Mouse (Mus musculus) limb, embryonic 13.5 days (tissue): Measurements from ENCODE around the gene Zmiz1. TPM values are rescaled to one million over a fixed set of nuclear protein-coding genes. Genes with fewer than 3 reads are reported as not detected.
A peak's percentile ranks its signal among the peaks of the same experiment; 100 is the strongest.

Source experiments
- ATAC-seq: fragments of 200-750 bp; cut with Nextera tagmentation; 2 replicates; pipeline ENCODE4 v1.8.0; 2017; ENCODE audit warnings: low read depth, moderate number of reproducible peaks, moderate TSS enrichment; ENCODE audit not compliant: low FRiP score
- H3K27ac ChIP-seq: fragments of 300-500 bp; sonication (generic); 2 replicates; pipeline ENCODE4 v1.5.1; 2015; ENCODE audit warnings: inconsistent platforms, mild to moderate bottlenecking, moderate library complexity
- H3K27me3 ChIP-seq: fragments of 300-500 bp; sonication (generic); 2 replicates; pipeline ENCODE4 v1.6.1; 2015; ENCODE audit warnings: mild to moderate bottlenecking, inconsistent platforms
- H3K36me3 ChIP-seq: fragments of 300-500 bp; sonication (generic); 2 replicates; pipeline ENCODE4 v1.6.1; 2015; ENCODE audit warnings: inconsistent platforms, mild to moderate bottlenecking, moderate library complexity
- H3K4me1 ChIP-seq: fragments of 300-500 bp; sonication (generic); 2 replicates; pipeline ENCODE4 v1.6.1; 2015; ENCODE audit warnings: inconsistent platforms
- H3K4me2 ChIP-seq: fragments of 300-500 bp; sonication (generic); replicated peaks from 2 replicates; pipeline ENCODE4 v1.6.1; 2015; ENCODE audit warnings: inconsistent platforms, mild to moderate bottlenecking, moderate library complexity
- H3K4me3 ChIP-seq: fragments of 300-500 bp; sonication (generic); 2 replicates; pipeline ENCODE4 v1.5.1; 2015; ENCODE audit warnings: moderate library complexity, mild to moderate bottlenecking, inconsistent platforms
- H3K9ac ChIP-seq: fragments of 300-500 bp; sonication (generic); 2 replicates; pipeline ENCODE4 v1.6.1; 2015; ENCODE audit warnings: mild to moderate bottlenecking, inconsistent platforms
- H3K9me3 ChIP-seq: fragments of 300-500 bp; sonication (generic); 2 replicates; pipeline ENCODE4 v1.6.1; 2016; ENCODE audit warnings: inconsistent platforms
- WGBS: fragments of 180-500 bp; shearing (Covaris S2); methylation state at CpG from one replicate; pipeline ENCODE4 v1.1.7; 2015; 5-methylcytosine and 5-hydroxymethylcytosine counted together
- polyA plus RNA-seq: library from polyadenylated mRNA; unstranded; fragments of >200 nt; fragmentation: Nextera tagmentation; extraction: Ambion mirVana; gene quantifications from 2 replicates; pipeline ENCODE4 v1.2.1, GENCODE M21; 2015

Gene Zmiz1
- polyA plus RNA-seq, 1 experiment from 2014 or later: 68.6 TPM

- Histone ChIP-seq H3K27me3 (no peaks in the 10 kb centered on the region), H3K9me3 (no peaks in the 10 kb centered on the region), H3K36me3 (peaks cover 78% of the 10 kb centered on the region), H3K4me2 (no peak overlapping the region), H3K27ac (no peak overlapping the region), H3K4me3 (no peak overlapping the region), H3K4me1 (peaks cover 66% of the 10 kb centered on the region), H3K9ac (no peak overlapping the region)
- WGBS: 90% methylated on average over 6 of the region's 6 CpGs
- ATAC-seq: no peak
Measured at GRCm38 (mm10) chr14:25598960-25599359, 140.0 kb downstream of the Zmiz1 start.

- H3K9ac ChIP-seq: no peak overlapping the region
- peaks cover 66% of the 10 kb centered on the region for H3K4me1 ChIP-seq
- H3K9me3 ChIP-seq: no peaks in the 10 kb centered on the region
Measured at GRCm38 (mm10) chr14:25599934-25600333, 140.9 kb downstream of the Zmiz1 start.

GRCm38 (mm10) chr14:25600358-25600757 lies 141.4 kb downstream of the Zmiz1 start:
- ATAC-seq: no peak
- Histone ChIP-seq H3K4me3 (no peak overlapping the region), H3K9ac (no peak overlapping the region), H3K27me3 (no peaks in the 10 kb centered on the region), H3K4me2 (no peak overlapping the region), H3K4me1 (peaks cover 66% of the 10 kb centered on the region), H3K36me3 (peaks cover 71% of the 10 kb centered on the region), H3K9me3 (no peaks in the 10 kb centered on the region), H3K27ac (peak overlapping the region; percentile 22)
- WGBS: 74% methylated on average over 7 of the region's 7 CpGs

More at GRCm38 (mm10) chr14:25599934-25600333, 140.9 kb downstream of the Zmiz1 start:
- Histone ChIP-seq H3K4me2 (no peak overlapping the region), H3K27ac (peak overlapping the region; percentile 22), H3K27me3 (no peaks in the 10 kb centered on the region), H3K36me3 (peaks cover 71% of the 10 kb centered on the region), H3K4me3 (no peak overlapping the region)
- no peak for ATAC-seq
- 58% methylated on average over 12 of the region's 12 CpGs for WGBS

- no peak overlapping the region for H3K4me2 ChIP-seq
- H3K9me3 ChIP-seq: no peaks in the 10 kb centered on the region
- H3K4me3 ChIP-seq: no peak overlapping the region
- peaks cover 67% of the 10 kb centered on the region for H3K36me3 ChIP-seq
- ATAC-seq: no peak
- peak overlapping the region; percentile 52; the same call in 1 of the 2 replicates for H3K27ac ChIP-seq
- H3K4me1 ChIP-seq: peaks cover 72% of the 10 kb centered on the region
- H3K9ac ChIP-seq: peak overlapping the region; percentile 51
- no peaks in the 10 kb centered on the region for H3K27me3 ChIP-seq
- WGBS: 30% methylated on average over 2 of the region's 2 CpGs
Measured at GRCm38 (mm10) chr14:25600951-25601350, 142.0 kb downstream of the Zmiz1 start.

- 0 out of 2 replicates have a peak overlapping the region, but pooled peaks have one; percentile 28 for H3K27ac ChIP-seq
- ATAC-seq: no peak
- H3K4me2 ChIP-seq: no peak overlapping the region
- no peaks in the 10 kb centered on the region for H3K9me3 ChIP-seq
- no peak overlapping the region for H3K9ac ChIP-seq
- peaks cover 83% of the 10 kb centered on the region for H3K4me1 ChIP-seq
- H3K36me3 ChIP-seq: peaks cover 56% of the 10 kb centered on the region
- no peak overlapping the region for H3K4me3 ChIP-seq
- H3K27me3 ChIP-seq: no peaks in the 10 kb centered on the region
- WGBS: 80% methylated on average over 2 of the region's 2 CpGs
Measured at GRCm38 (mm10) chr14:25602018-25602417, 143.0 kb downstream of the Zmiz1 start.

- H3K27ac ChIP-seq: peak overlapping the region; percentile 22; the same call in 1 of the 2 replicates
- no peak overlapping the region for H3K9ac ChIP-seq
- no peak for ATAC-seq
Measured at GRCm38 (mm10) chr14:25604395-25605142, 145.6 kb downstream of the Zmiz1 start.

GRCm38 (mm10) chr14:25606372-25607140 lies 147.6 kb downstream of the Zmiz1 start:
- WGBS: 1% methylated on average over 29 of the region's 31 CpGs
- ATAC-seq: peak; percentile 26
- peak overlapping the region; percentile 90 for H3K27ac ChIP-seq
- H3K4me1 ChIP-seq: peaks cover 91% of the 10 kb centered on the region
- H3K9ac ChIP-seq: peak overlapping the region; percentile 91
- peak overlapping the region; percentile 97 for H3K4me2 ChIP-seq
- peaks cover 24% of the 10 kb centered on the region for H3K36me3 ChIP-seq
- no peaks in the 10 kb centered on the region for H3K9me3 ChIP-seq
- H3K27me3 ChIP-seq: no peaks in the 10 kb centered on the region
- H3K4me3 ChIP-seq: peak overlapping the region; percentile 77

More at GRCm38 (mm10) chr14:25604395-25605142, 145.6 kb downstream of the Zmiz1 start:
- Histone ChIP-seq H3K4me1 (peaks cover 91% of the 10 kb centered on the region), H3K36me3 (peaks cover 33% of the 10 kb centered on the region), H3K4me2 (no peak overlapping the region), H3K27me3 (no peaks in the 10 kb centered on the region), H3K9me3 (no peaks in the 10 kb centered on the region), H3K4me3 (no peak overlapping the region)
- WGBS: 16% methylated on average over 18 of the region's 18 CpGs

- Histone ChIP-seq H3K36me3 (peaks cover 24% of the 10 kb centered on the region), H3K4me2 (peak overlapping the region; percentile 97), H3K27ac (peak overlapping the region; percentile 90), H3K27me3 (no peaks in the 10 kb centered on the region), H3K4me3 (peak overlapping the region; percentile 77), H3K4me1 (peaks cover 91% of the 10 kb centered on the region), H3K9me3 (no peaks in the 10 kb centered on the region), H3K9ac (peak overlapping the region; percentile 91)
- ATAC-seq: peak; percentile 74
- WGBS: under 1% methylated on average over 65 of the region's 103 CpGs
Measured at GRCm38 (mm10) chr14:25607141-25607967, 148.4 kb downstream of the Zmiz1 start.

- peak overlapping the region; percentile 91 for H3K9ac ChIP-seq
- H3K27ac ChIP-seq: peak overlapping the region; percentile 90
- H3K36me3 ChIP-seq: peaks cover 21% of the 10 kb centered on the region
- peak overlapping the region; percentile 77 for H3K4me3 ChIP-seq
- under 1% methylated on average over 52 of the region's 53 CpGs for WGBS
- peak; percentile 33 for ATAC-seq
- peak overlapping the region; percentile 97 for H3K4me2 ChIP-seq
- H3K27me3 ChIP-seq: no peaks in the 10 kb centered on the region
- no peaks in the 10 kb centered on the region for H3K9me3 ChIP-seq
- H3K4me1 ChIP-seq: peaks cover 91% of the 10 kb centered on the region
Measured at GRCm38 (mm10) chr14:25607968-25608491, 149.0 kb downstream of the Zmiz1 start.

GRCm38 (mm10) chr14:25608618-25609017 lies 149.6 kb downstream of the Zmiz1 start:
- Histone ChIP-seq H3K4me3 (peak overlapping the region; percentile 77), H3K27ac (peak overlapping the region; percentile 90; the same call in 1 of the 2 replicates), H3K36me3 (peaks cover 17% of the 10 kb centered on the region), H3K9me3 (no peaks in the 10 kb centered on the region), H3K9ac (peak overlapping the region; percentile 91), H3K4me2 (peak overlapping the region; percentile 97), H3K27me3 (no peaks in the 10 kb centered on the region), H3K4me1 (peaks cover 89% of the 10 kb centered on the region)
- ATAC-seq: no peak
- WGBS: 17% methylated on average over 4 of the region's 4 CpGs

- H3K27ac ChIP-seq: no peak overlapping the region; the same call in 1 of the 2 replicates
- 60% methylated on average over 7 of the region's 7 CpGs for whole genome bisulfite sequencing
- peaks cover 13% of the 10 kb centered on the region for H3K36me3 ChIP-seq
- peak overlapping the region; percentile 44 for H3K4me2 ChIP-seq
- no peaks in the 10 kb centered on the region for H3K9me3 ChIP-seq
- no peaks in the 10 kb centered on the region for H3K27me3 ChIP-seq
- H3K4me1 ChIP-seq: peaks cover 87% of the 10 kb centered on the region
- H3K4me3 ChIP-seq: no peak overlapping the region
- no peak for ATAC-seq
- H3K9ac ChIP-seq: peak overlapping the region; percentile 4; the same call in 1 of the 2 replicates
Measured at GRCm38 (mm10) chr14:25609355-25609754, 150.4 kb downstream of the Zmiz1 start.
